Mouse (Mus musculus) C2C12 (cell line): ENCODE measurements around the gene Snapin. TPM values are rescaled to one million over a fixed set of nuclear protein-coding genes. Genes with fewer than 3 reads are reported as not detected.
A peak's percentile ranks its signal among the peaks of the same experiment; 100 is the strongest.

Experiments used
- H3K27me3 ChIP-seq: one replicate; pipeline ENCODE4 v1.6.1; 2011; ENCODE audit not compliant: control insufficient read depth, insufficient read depth, insufficient read length
- H3K36me3 ChIP-seq: one replicate; pipeline ENCODE4 v1.6.1; 2011; ENCODE audit not compliant: control insufficient read depth, insufficient read depth
- H3K4me3 ChIP-seq: one replicate; pipeline ENCODE4 v1.5.1; 2011; ENCODE audit warnings: mild to moderate bottlenecking, control low read depth; ENCODE audit not compliant: poor library complexity, insufficient read depth, severe bottlenecking
- H3K79me2 ChIP-seq: one replicate; pipeline ENCODE4 v1.6.1; 2011; ENCODE audit not compliant: control insufficient read depth, insufficient read depth
- H3K79me3 ChIP-seq: one replicate; pipeline ENCODE4 v1.6.1; 2011; ENCODE audit warnings: low read depth, control low read depth
- H3ac ChIP-seq: one replicate; pipeline ENCODE3; 2011; ENCODE audit warnings: low read depth; ENCODE audit not compliant: control insufficient read depth, insufficient read length
- CEBPB ChIP-seq: IDR thresholded peaks from one replicate; pipeline ENCODE4 v1.6.1; 2011; ENCODE audit warnings: low read depth, mild to moderate bottlenecking, control low read depth, moderate library complexity
- CTCF ChIP-seq: IDR thresholded peaks from one replicate; pipeline ENCODE4 v1.5.1; 2011; ENCODE audit not compliant: control insufficient read depth, insufficient read depth, insufficient read length
- FOSL1 ChIP-seq: IDR thresholded peaks from one replicate; pipeline ENCODE4 v1.8.0; 2011; ENCODE audit warnings: mild to moderate bottlenecking, low read length; ENCODE audit not compliant: poor library complexity, insufficient read depth, severe bottlenecking
- MAX ChIP-seq: IDR thresholded peaks from one replicate; pipeline ENCODE4 v1.6.1; 2011; ENCODE audit warnings: mild to moderate bottlenecking, control low read depth
- MYOD1 ChIP-seq: IDR thresholded peaks from one replicate; pipeline ENCODE4 v1.6.1; 2011; ENCODE audit warnings: low read depth; ENCODE audit not compliant: control insufficient read depth, insufficient read length
- MYOG ChIP-seq: IDR thresholded peaks from one replicate; pipeline ENCODE4 v1.6.1; 2011; ENCODE audit not compliant: control insufficient read depth, insufficient read length; ENCODE audit errors: extremely low read depth
- USF1 ChIP-seq: IDR thresholded peaks from one replicate; pipeline ENCODE4 v1.6.1; 2011; ENCODE audit warnings: low read depth, mild to moderate bottlenecking, control low read depth, moderate library complexity
- polyA plus RNA-seq: library from polyadenylated mRNA; unstranded; fragments of >200 nt; fragmentation: generic; extraction: Trizol; gene quantifications from one replicate; pipeline ENCODE4 v1.2.1, GENCODE M21; 2012; ENCODE audit warnings: missing spikeins

Snapin gene
- polyA plus RNA-seq, 1 experiment: 18.8 TPM

DNA sequence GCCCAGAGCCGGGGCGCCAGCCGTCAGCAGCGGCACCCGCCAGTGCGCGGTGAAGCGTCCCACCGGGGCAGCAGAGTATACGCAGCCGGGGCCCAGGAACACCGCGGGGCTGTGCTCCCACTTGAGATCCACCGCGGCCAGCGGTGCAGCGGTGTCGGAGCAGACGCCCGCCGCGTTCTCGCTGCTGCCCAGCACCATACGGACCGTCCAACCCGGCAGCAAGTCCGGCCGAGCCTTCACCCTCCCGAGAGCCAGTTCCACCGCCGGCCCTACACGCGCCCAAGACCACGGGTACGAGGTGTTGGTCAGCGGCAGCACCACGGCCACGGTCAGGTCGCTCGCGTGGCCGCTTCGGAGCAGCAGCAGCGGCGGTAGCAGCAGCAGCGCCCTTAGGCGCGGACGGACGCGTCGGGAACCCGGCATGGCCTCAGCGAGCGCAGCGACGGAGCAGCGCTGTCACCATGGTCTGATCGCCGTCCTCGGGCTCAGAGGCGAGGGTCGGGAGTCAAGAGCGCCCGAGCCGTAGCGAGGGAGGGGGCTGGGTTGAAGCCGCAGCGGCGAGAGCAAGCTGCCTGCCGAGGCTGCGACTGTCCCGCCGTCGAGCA lies 25.6 kb downstream of the Snapin start:
- H3K4me3 ChIP-seq: no peak overlapping the region
- H3K27me3 ChIP-seq: peaks cover 5% of the 10 kb centered on the region
- TF ChIP-seq MYOG (no peak), CTCF (no peak), USF1 (no peak), FOSL1 (no peak), CEBPB (no peak), MAX (no peak), MYOD1 (no peak)
- no peaks in the 10 kb centered on the region for H3K79me2 ChIP-seq
- H3K79me3 ChIP-seq: no peaks in the 10 kb centered on the region
- no peaks in the 10 kb centered on the region for H3K36me3 ChIP-seq
- peak overlapping the region; percentile 2 for H3ac ChIP-seq

GRCm38 (mm10) chr3:90464552-90465080 lies 26.2 kb downstream of the Snapin start:
- Histone ChIP-seq H3K36me3 (no peaks in the 10 kb centered on the region), H3ac (no peak overlapping the region), H3K27me3 (peaks cover 5% of the 10 kb centered on the region), H3K79me3 (no peaks in the 10 kb centered on the region), H3K4me3 (no peak overlapping the region), H3K79me2 (no peaks in the 10 kb centered on the region)
- TF ChIP-seq CTCF: no peak
- TF ChIP-seq USF1: no peak
- no peak for TF ChIP-seq MAX
- no peak for TF ChIP-seq MYOG
- TF ChIP-seq CEBPB: no peak
- TF ChIP-seq FOSL1: no peak
- no peak for TF ChIP-seq MYOD1

DNA sequence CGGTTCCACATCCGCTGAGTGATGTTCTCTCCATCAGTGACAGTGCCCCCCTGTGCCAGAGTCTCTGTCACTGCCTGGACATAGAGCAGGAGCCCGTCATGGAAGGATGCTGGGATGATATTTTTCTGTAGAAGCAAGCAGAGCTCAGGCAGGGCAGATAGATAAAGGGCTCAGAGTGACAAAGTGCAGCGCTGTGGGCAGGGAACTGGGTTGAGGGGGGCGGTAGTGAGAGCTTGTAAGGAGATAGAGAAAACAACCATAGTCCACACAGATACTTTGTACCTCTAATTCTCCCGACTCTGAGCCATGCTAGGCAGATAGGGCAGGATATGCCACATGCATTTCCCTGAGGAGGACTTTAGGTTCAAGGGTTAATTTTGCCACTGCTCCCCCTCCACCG lies 28.3 kb downstream of the Snapin start:
- Histone ChIP-seq H3K36me3 (no peaks in the 10 kb centered on the region), H3ac (no peak overlapping the region), H3K79me2 (no peaks in the 10 kb centered on the region), H3K4me3 (no peak overlapping the region), H3K27me3 (peaks cover 5% of the 10 kb centered on the region), H3K79me3 (no peaks in the 10 kb centered on the region)
- TF ChIP-seq FOSL1: no peak
- TF ChIP-seq MYOD1: no peak
- no peak for TF ChIP-seq CTCF
- TF ChIP-seq MYOG: no peak
- no peak for TF ChIP-seq CEBPB
- TF ChIP-seq MAX: no peak
- TF ChIP-seq USF1: no peak

GRCm38 (mm10) chr3:90461935-90462334 lies 28.9 kb downstream of the Snapin start:
- no peak for TF ChIP-seq USF1
- no peak for TF ChIP-seq MYOD1
- no peak for TF ChIP-seq CEBPB
- no peak for TF ChIP-seq FOSL1
- TF ChIP-seq MYOG: no peak
- TF ChIP-seq CTCF: no peak
- no peak for TF ChIP-seq MAX
- Histone ChIP-seq H3K4me3 (no peak overlapping the region), H3K27me3 (peaks cover 5% of the 10 kb centered on the region), H3ac (no peak overlapping the region), H3K79me3 (no peaks in the 10 kb centered on the region), H3K36me3 (no peaks in the 10 kb centered on the region), H3K79me2 (no peaks in the 10 kb centered on the region)

DNA sequence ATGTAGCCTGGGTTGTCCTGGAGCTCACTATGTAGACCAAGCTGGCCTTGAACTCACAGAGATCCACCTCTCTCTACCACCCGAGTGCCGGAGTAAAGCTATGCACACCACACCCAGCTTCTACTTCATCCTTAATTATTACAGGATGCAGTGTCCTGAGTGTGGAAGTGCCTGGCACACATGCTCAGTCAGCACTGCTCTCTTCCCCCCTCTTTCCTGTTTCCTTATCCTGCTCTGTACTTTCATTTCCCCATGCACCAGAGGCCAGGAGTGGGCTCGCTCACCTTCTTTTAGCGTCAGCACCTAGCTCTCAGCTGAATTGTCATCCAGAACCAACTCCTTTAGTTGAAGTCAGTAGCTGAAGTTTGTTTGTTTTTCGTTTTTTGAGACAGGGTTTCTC lies 30.5 kb downstream of the Snapin start:
- TF ChIP-seq FOSL1 (no peak), MYOG (no peak), CEBPB (no peak), MAX (no peak), MYOD1 (no peak), CTCF (no peak), USF1 (no peak)
- peaks cover 5% of the 10 kb centered on the region for H3K27me3 ChIP-seq

GRCm38 (mm10) chr3:90459727-90460126 lies 31.1 kb downstream of the Snapin start:
- no peak overlapping the region for H3K4me3 ChIP-seq
- H3K36me3 ChIP-seq: no peaks in the 10 kb centered on the region
- H3K79me3 ChIP-seq: no peaks in the 10 kb centered on the region
- H3K27me3 ChIP-seq: no peaks in the 10 kb centered on the region
- no peak for TF ChIP-seq MAX
- no peak for TF ChIP-seq MYOG
- TF ChIP-seq CTCF: no peak
- TF ChIP-seq MYOD1: no peak
- no peak for TF ChIP-seq USF1
- TF ChIP-seq FOSL1: no peak
- TF ChIP-seq CEBPB: no peak
- H3ac ChIP-seq: no peak overlapping the region
- no peaks in the 10 kb centered on the region for H3K79me2 ChIP-seq

More for the DNA sequence above, 30.5 kb downstream of the Snapin start:
- Histone ChIP-seq H3K79me3 (no peaks in the 10 kb centered on the region), H3ac (no peak overlapping the region), H3K79me2 (no peaks in the 10 kb centered on the region), H3K4me3 (no peak overlapping the region), H3K36me3 (no peaks in the 10 kb centered on the region)
